Mouse (Mus musculus) heart, adult 18-20 months (tissue): ENCODE data around the gene Ifit2. TPM values are rescaled to one million over a fixed set of nuclear protein-coding genes. Genes with fewer than 3 reads are reported as not detected.

Experiments
- DNase-seq, 2 experiments: peaks; one replicate each; pipeline ENCODE4 v3.0.0; 2021 to 2022; ENCODE audit warnings: mixed read lengths in 1 of 2
- long read RNA-seq, 2 experiments: library from polyadenylated mRNA; stranded (forward); transcript quantifications; one replicate each; pipeline ENCODE4 v2.0.0; 2021
- total RNA-seq, 2 experiments: library from RNA; stranded (reverse); gene quantifications; 2 replicates each; pipeline ENCODE4 v1.2.3; 2021

Ifit2 gene
- total RNA-seq = 1 to 10 TPM; 3.1 to 3.7 TPM
- long read RNA-seq, experiment 1, partial matches to known transcripts = 6 of 7 reads
- long read RNA-seq, experiment 1, other reads (novel, unspliced or antisense) = 0 of 7 reads
- long read RNA-seq, experiment 2, partial matches to known transcripts = 0 of 1 reads
- long read RNA-seq, experiment 2, other reads (novel, unspliced or antisense) = 0 of 1 reads

DNA sequence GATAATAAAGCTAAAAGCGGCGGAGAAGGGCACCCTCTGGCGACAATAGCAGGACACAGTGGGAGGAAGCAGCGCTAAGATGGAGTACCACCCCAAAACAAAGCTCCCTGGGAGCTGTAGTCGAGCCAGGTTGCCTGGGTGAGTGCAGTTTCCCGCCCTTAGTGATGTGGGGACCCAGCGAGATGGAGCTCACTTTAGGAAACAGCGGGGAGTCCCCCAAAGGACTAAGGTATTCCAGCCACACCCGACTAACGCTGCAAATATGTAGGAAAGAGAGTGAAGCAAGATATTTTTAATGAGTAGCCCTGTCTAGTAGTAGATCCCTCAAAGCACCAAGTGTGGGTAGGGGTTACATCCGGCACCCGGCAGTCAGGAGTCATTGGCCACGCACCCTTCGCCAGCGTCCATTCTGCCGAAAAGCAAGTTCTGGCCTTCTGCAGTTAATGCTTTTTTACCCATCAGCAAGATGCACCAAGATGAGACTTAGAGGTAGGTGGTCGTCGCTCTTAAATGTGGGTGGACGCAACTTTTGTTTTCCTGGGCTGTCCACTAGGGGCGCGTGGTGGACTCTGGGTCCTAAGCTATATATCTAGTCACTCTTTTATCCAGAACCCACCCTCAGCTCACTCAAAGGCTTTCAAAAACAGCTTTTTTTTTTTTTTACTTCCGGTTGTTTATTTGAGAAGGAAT is at the start of gene Ifit2:
Ifit2 (plus strand) TSS at position 161 of the 690 bp plus-strand sequence.
- DNase-seq = peak; percentile 85 to 87

DNA sequence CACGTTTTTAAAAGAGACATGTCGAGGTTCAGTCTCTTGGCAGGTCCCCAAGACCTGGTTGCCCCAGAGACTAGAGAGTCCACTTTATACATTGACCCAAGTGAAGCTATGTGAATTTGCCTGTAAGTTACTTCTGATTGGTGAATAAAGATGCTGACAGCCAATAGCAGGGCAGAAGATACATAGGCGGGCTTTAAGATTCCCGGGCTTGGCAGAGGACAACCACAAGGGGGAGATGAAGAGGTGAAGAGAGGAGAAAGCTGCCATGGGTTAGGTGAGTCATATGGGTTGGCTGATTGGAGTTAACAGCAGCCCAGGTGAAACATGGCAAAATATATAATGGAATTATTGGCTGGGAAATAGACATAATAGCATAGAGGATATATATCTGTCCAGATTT is 49.7 kb upstream of the Ifit2 start:
- peak; percentile 84 to 87 for DNase-seq

DNA sequence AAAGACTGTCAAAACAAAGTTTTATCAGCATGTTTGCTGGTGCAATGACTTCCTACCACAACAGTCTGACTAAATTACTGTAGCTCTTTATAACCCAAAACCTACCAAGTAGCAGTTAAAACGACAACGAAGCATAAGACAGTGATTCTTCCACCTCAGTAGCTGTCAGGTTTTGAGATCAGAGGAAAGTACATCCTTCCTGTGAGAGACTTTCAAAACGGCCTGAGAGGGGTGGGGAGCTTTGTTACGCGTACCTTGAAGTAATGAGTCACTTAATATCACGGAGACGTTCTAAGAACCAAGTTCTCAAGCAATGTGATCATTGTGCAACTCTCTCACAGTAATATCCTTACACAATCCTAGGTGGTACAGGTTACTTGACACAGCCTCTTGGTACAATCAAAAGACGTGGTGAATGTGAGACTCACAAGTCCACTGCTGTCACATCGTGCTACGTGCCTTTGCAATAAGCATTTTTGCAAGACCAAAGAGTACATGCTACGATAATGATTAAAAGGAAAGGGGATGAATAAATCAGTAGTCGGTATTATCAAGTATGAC is 45.3 kb upstream of the Ifit2 start:
- DNase-seq = no peak

- peak in 1 of 2 experiments; percentile 38 for DNase-seq
Measured at GRCm38 (mm10) chr19:34510717-34511116, 39.8 kb upstream of the Ifit2 start.

- no peak for DNase-seq
Measured at GRCm38 (mm10) chr19:34511528-34511927, 39.0 kb upstream of the Ifit2 start.

GRCm38 (mm10) chr19:34515681-34516080 is 34.8 kb upstream of the Ifit2 start:
- DNase-seq = peak in 1 of 2 experiments; percentile 62

GRCm38 (mm10) chr19:34516346-34516745 is 34.1 kb upstream of the Ifit2 start:
- DNase-seq = no peak

DNA sequence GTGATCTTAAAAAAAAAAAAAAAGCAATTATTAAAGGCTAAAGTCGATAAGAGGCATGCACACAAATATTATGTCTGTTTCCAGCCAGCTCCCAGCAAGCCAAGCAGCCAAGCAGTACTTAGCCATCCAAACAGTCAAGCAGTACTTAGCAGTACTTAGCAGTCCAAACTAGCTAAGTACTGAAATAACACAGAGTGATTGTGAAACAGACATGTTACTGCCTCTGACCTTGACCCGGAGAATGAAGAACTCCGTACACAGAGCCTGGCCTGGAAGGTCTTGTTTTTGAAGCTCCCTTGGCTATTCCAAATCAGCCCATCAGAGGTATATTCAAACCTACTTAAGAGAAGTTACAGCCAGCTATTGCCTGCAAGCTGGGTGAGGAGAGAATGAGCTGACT is 33.3 kb upstream of the Ifit2 start:
- DNase-seq = peak in 1 of 2 experiments; percentile 18

DNA sequence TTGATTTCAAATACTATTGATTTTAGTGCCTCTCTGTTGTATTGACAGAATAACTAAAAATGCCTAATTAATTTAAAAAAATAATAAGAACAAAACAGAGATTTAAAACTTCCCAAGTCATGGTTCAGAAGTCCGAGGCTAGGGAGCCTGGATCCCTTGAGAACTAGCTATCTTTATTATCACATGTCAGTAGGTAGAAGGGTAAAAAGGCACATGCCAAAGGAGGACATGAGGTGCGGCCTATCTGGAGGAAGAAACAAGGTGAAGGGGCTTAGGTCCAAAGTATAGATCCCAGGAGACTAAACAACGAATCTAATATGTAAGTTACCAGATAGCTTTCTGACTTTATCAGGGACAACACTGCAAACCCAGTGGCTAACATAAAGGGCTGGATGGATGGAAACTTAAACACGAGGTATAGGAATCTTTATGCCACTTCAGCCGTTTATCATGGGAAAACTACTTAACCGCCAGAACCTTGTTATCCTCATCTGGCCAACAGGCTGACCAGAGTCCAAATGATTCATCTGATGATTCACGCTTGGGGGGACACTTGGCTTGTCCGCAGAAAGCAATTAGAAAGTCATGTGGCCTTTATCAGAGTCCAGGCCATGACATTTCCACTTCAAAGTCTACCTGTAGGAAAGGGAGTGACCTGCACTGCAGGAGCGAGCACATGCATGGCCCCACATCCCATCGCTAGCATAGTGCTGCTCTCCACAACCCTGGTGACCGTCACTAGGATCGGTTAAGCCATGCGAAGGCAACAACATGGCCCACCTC is 32.5 kb upstream of the Ifit2 start:
- DNase-seq = peak in 1 of 2 experiments; percentile 21

DNA sequence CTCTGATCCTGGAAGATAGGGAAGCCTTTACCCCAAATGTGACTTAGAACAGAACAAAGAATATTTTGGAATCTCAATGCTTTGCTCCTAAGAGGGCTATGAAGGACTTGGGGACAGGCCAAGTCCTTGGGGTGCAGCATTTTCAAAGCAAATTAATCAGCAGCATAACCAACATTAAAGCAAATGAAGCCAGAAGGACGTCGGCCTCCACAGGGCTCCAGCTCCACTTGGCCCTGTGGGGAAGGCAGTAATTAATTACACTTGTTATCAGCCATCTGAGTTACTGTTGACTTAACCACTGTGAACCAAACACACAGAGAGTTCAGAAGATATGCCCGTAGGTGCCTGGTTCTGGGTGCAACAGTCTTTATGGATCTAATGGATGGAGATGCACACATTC is 31.7 kb upstream of the Ifit2 start:
- DNase-seq = no peak

DNA sequence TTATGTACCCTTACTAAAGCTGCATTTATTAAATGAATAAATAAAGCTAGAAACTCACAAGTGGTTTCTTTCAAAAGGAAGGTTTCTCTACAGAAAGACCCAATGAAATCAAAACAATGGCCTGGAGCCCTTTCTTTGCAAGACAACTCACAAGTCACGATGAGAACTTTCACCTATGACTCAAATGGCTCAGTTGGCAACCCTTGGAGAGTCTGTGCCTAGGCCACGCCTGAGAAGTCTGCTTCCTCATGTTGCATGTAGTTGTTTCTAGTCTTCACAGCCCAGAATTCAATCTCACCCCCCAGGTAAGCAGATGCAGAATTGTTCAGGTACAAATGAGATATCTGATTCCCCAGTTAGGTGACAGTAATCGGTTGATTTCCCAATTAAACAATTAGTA is 30.8 kb upstream of the Ifit2 start:
- no peak for DNase-seq

GRCm38 (mm10) chr19:34520051-34520450 is 30.4 kb upstream of the Ifit2 start:
- DNase-seq = no peak

GRCm38 (mm10) chr19:34521361-34521760 is 29.1 kb upstream of the Ifit2 start:
- DNase-seq = peak in 1 of 2 experiments; percentile 27

- DNase-seq = no peak
Measured at GRCm38 (mm10) chr19:34521978-34522377, 28.5 kb upstream of the Ifit2 start.

GRCm38 (mm10) chr19:34523106-34523725 is 27.3 kb upstream of the Ifit2 start:
- peak in 1 of 2 experiments; percentile 51 for DNase-seq

DNA sequence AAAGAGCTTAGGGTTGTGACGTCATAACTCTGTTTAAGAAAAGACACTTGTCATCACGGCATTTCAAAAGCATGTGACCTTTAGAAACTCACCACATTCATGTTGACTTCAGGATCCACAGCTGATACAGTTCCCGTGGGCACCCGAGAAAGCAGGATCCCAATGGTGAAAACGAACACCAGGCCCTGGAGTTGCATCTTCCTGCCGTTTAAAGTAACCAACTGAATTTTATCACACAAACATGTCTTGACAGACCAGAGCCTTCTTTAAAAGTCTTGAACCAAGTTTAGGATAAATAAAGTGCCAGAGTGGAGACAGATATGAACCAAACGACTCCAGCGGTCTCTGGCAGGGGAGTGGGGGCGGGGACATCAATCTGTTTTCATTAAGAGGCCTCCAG is 25.8 kb upstream of the Ifit2 start:
- no peak for DNase-seq

DNA sequence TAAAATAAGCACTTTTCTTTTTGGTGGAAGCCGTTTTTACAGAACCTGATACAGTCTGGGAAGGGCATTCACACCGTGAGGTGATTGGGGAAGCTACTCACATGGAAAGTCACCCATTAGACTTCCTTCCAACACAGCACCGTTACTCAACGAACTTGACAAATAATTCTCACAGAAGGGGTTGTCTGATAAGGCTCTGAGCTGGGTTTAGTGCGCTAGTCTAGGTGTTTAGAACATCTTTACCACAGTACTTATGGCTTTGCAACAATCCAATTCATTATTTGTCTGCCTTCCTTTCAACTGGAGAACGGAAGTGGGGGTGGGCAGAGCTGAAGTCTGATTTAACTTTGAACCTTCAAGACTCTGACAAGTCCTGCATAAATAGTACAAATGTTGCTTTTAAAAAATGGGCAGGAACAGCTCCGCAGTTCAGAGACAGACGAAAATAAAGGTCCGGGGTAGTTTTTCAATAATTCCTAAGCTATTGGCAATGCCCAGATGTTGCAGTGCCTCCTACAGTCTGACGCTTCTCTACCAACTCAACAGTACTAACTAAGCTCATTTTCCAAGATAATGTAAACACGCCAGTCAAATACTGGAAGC is 24.1 kb upstream of the Ifit2 start:
- DNase-seq = peak; percentile 28 to 62

- peak; percentile 97 to 99 for DNase-seq
Measured at GRCm38 (mm10) chr19:34526941-34527682, 23.4 kb upstream of the Ifit2 start, which contains the start of gene Lipa. Lipa (minus strand) TSS chr19:34527474.

- no peak for DNase-seq
Measured at GRCm38 (mm10) chr19:34532061-34532751, 18.3 kb upstream of the Ifit2 start.

- no peak for DNase-seq
Measured at GRCm38 (mm10) chr19:34539422-34539821, 11.1 kb upstream of the Ifit2 start.
